Mouse (Mus musculus): ENCODE measurements around the gene Teddm2.

The Teddm2 gene

DNA sequence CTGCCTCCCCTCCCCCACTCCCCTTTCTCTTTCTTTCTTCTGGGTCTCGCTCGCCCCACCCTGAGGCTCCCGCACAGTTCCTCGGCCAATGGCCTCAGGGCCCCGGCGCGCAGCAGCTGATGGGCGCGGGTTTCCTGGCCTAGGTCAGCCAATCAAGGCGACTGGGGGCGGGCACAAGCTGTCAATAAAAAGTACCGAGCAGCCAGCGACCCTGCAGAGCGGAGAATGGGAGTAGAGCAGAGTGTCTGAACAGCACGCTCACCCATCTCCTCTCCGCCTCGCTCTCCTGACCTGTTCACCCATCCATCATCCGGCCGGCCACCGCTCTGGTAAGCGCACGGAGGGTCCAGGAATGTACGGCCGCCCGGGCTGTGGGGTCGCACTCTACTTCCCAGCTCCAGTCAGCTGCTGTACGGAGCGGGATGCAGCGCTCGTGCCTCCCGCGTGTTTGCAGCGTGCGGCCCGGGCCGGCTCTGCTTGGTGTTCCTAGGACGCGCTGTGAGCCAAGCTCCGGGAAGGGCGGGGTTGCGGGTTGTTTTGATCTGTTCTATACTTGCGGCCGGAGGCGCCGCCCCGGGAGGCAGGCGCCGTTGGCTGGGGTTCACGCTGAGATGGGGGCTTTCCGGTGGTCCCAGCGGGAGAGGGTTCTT, at the start of gene Teddm2, which contains the start of gene Glul:
Gene Teddm2, minus strand, starts transcription at position 498 of the 650 bp plus-strand sequence.
Gene Glul, plus strand, starts transcription at position 214 of the 650 bp plus-strand sequence.
- peak; percentile 94 for DNase-seq (ENCODE audit: low read depth, low spot score)

GRCm38 (mm10) chr1:153947837-153948236, 47.8 kb upstream of the Teddm2 start:
- no peak for DNase-seq (ENCODE audit: low read depth, low spot score)

DNA sequence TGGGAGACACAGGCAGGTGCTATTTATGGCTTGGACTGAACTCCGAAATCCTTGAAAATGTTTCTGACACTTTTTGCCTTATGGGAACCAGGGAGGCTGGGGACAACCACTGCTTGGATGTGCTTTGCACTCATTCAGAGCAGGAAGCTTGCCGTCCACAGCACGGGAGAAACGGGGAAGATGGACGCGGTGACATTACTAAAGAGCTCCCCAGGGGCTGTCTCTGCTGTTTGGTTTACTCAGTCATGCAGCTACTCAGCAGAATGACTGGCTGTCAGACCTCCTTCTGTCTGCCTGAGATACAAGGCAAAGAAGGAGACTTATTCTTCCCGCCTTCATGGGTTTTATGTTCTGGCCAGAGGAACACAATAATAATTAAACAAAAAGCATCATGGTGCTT, 46.9 kb upstream of the Teddm2 start:
- DNase-seq (ENCODE audit: low read depth, low spot score), result no peak

DNA sequence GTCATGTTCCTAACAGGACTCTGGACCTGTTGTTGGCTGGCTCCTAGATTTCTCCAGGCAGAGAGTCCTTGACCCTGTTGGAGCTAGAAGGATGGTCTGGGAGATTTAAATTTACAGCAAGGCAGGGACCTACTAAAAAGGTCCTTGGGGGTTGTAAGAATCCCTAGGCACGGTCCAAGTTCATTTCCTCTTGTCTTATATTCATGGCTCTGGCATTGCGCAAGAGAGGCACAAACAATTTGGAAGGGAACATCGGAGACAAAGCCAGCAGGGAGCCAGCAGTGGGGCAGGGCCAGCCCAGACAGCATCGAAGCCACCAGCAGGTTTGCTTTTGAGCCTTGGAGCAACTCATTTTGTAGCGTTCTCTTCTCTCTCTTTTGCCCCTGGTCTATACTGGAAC, 45.2 kb upstream of the Teddm2 start:
- DNase-seq (ENCODE audit: low read depth, low spot score), result no peak

DNA sequence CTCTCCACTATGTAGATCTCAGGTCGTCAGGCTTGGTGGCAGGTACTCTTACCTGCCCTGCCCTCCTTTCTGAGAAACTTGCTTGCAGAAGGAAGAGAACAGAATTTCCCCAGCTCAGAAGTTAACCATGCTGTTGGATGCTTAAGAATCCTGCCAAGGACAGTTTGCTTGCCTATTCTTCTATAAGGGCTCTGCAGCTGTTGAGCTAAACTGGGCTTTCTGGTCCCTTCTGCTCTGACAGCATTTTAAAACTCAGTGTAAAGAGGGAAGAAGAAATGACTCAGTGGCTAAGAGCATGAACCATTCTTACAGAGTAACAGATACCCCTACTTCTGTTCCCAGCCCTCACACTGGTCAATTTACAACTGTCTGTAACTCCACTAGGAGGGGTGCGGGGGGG, 41.0 kb upstream of the Teddm2 start:
- DNase-seq (ENCODE audit: low read depth, low spot score), result no peak

- no peak for DNase-seq (ENCODE audit: low read depth, low spot score)
Observed at GRCm38 (mm10) chr1:153937025-153937424, 37.0 kb upstream of the Teddm2 start.

DNA sequence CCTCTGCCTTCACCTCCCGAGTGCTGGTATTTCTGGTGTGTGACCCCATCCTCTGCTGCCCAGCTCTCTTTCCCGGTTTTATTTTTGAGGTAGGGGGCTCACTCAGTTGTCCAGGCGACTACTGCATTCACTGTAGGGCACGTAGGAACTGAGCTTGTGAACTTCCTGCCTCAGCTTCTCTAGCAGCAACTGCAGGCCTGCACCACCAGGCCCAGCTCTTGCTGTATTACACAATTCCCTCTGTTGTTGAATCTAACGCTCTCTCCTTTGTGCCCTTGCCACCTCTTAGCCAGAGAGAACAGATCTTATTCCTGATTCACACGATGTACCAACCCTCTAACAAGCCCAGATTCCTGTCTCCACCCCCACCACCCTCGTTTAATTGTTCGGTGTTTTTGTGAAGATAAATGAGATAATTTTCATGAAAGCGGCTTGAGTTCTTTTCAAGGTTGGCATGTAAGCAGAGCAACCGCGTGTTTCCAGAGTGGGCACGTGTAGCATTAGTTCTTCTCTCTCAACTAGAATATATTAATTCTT, 35.9 kb upstream of the Teddm2 start:
- DNase-seq (ENCODE audit: low read depth, low spot score), result no peak

DNA sequence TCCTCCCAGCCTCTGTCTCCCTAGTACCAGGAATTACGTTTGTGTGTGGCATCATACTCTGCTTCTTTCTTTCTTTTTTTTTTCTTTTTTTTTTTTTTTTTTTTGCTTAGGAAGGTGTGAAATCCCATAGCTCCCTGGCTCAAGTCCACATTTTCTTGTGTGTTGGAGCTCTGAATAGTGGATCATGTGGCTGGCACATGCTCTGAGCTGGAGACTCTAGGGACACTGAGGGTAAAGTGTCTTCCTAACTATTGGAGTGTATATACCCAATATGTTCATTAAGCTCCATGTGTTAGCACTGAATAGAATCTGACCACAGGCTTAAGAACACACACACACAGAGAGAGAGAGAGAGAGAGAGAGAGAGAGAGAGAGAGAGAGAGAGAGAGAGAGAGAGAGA, 33.7 kb upstream of the Teddm2 start:
- no peak for DNase-seq (ENCODE audit: low read depth, low spot score)

DNA sequence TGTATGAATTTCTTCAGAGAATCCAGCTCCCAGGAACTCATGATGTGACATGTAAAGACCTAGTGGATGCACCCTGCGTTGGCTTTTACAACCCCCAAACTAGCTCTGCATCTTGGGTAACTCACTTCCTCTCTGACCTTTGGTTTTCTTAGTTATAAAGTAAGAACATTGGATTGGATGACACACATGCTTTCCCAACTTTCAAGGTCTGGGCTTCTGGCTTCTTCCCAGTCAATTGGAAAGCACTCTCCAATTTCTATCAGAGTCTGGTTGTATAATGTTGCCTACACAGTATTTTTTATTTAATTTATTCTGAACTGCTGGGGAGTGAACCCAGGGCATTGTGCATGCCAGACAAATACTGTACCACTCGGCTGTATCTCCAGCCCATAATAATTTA, 30.4 kb upstream of the Teddm2 start:
- no peak for DNase-seq (ENCODE audit: low read depth, low spot score)

DNA sequence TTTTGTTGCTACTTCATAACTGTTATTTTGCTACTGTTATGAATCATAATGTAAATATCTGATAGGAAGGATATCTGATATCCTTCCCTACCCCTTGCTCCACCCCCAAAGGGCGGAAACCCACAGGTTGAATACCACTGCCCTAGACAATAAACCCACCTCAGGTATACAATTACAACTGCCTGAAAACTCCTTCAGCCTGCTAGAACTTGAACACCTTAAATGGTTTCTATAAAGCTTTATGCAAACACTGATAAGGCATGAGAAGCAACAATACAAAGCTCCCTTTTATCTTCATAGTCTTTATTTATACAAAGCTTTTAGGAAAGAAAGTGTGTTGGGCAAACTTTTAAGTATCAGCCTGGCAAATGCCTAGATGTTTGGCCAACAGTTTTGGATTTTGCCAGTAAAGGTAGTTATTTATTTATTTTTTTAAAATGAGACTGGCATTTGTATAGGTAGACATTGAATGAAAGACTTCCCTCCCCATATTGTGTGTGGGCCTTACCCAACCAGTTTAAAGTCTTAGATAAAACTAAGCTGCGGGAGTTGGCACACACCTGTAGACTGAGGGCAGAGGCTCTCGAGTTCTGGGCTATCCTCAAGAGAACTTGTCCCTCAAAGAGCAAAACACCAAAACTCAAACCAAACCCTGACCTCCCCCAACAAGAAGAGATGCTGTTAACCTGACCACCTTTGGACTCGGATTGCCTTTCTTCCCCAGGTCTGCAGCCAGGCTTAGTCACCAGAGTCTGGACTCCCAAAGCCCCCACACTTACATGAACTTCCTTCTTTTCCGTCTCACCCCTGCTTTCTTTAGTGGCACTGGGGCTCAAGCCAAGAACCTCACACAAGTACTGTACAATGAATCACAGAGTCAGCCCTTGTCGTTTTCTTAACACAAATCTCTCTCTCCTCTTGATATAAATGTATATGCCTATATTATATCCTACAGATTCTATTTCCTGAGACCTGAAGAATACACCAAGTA, 24.7 kb upstream of the Teddm2 start:
- no peak for DNase-seq (ENCODE audit: low read depth, low spot score)

DNA sequence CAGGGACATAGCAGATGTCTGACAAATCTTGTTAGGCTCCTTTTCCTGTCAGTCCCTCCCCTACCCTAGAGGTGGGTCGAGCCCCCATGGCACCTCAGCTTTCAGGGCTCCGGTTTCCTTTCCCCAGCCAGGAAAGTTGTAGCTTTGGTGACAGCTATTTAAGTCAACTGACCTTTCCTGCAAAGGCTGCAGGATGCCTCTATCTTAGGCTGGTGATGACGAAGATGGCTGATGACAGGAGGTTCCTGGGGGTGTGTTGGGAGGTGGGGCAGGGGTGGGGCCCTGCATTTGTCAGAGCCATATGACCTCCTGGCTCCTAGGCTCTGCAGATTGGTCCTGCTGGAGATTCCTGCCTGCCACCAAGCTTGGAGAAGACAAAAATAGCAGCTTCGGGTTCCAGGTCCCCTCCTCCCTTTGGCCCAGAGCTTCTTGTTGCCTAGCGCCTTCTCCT, 22.6 kb upstream of the Teddm2 start:
- DNase-seq (ENCODE audit: low read depth, low spot score), result no peak

- DNase-seq (ENCODE audit: low read depth, low spot score), result no peak
Observed at GRCm38 (mm10) chr1:153921642-153922041, 21.6 kb upstream of the Teddm2 start.

DNA sequence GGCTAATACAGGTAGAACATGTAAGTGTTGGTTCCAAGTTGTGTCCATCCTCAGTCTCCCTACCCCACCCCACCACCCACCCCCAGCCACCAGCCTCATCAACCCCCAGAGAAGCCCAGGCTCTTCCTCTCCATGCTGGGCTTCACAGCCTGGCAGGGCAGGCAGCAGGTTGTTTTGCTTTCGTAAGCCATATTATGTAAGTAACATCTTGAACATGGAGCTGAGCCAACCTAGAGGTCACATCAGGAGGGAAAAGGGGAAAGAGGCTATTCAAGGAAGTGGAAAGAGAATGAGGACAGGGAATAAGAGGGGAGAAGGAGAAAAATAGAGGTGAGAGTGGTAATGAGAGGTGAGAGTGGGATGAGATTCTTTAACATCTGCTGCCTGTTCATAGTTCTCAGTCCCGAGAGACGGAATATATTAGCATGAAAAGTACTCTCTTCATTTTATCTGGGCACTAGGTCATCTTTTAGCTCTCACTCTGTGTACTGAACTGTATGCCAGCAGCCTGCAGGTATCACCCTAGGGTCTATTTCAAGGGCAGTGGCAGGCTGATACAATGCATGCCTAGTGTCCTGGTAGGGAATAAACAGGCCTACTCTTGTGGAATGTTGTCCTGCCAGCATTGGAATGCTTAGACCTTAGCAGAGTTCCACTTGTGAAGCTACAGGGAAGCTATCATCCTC, 18.6 kb upstream of the Teddm2 start:
- DNase-seq (ENCODE audit: low read depth, low spot score), result no peak

GRCm38 (mm10) chr1:153913869-153914268, 13.8 kb upstream of the Teddm2 start:
- no peak for DNase-seq (ENCODE audit: low read depth, low spot score)

DNA sequence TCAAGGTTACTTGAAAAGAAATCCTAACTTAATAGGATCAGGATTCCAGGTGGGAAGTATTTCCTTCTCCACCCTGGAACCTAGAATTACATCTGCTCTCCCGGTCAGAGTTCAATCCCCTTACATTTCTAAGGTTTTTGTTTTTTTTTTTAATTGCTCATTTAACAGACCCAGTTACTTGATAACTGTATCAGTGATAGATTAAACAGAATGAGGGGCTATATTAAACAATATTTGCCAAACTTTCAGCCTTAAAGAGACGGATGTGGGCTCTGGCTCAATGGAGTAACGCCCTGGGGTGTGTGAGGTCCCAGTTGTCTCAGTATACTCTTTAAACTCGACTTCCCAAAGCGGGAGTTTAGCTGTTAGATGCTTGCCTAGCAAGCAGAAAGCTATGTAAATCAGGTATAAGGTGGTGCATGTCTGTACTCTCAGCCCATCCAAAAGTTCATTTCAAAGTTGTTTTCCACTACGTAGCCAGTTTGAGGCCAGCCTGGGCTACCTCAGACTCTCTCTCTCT, 11.3 kb upstream of the Teddm2 start:
- DNase-seq (ENCODE audit: low read depth, low spot score), result no peak

DNA sequence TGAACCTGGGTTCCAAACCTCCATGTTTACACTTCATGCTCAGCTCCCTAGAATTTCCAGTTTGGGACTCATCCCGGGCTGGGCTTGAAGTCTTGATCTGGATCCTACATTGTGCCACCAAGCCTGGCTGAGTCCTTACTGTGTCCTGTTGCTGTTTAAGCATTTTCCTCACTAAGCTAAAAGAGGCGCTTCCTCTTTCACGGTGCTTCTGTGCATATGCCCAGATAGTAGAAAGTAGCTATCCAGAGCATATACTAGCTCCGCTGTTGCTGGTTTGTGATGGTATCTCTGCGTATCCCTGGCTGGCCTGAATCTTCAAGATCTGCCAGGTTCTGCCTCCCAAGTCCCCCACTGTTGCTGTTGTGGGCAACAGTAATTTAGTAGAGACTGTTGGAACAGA, 10.4 kb upstream of the Teddm2 start:
- DNase-seq (ENCODE audit: low read depth, low spot score), result no peak

DNA sequence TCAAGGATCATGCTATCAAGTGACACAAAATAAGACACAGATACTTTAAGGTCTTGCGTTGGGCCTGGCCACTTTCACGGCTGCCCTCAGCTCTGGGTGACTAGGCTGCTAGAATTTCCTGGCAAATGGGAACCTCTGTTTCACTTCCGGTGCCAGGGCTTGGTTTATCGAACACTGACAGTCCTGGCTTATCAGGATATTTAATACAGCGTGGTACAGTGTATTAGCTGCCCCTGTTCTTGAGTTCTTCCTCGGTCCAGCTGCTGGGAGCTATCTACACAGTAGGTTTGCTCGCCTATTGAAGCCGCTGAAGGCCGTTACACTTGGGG, 9.9 kb upstream of the Teddm2 start:
- DNase-seq (ENCODE audit: low read depth, low spot score), result no peak

GRCm38 (mm10) chr1:153909213-153909962, 9.4 kb upstream of the Teddm2 start:
- no peak for DNase-seq (ENCODE audit: low read depth, low spot score)

GRCm38 (mm10) chr1:153908741-153909140, 8.7 kb upstream of the Teddm2 start:
- no peak for DNase-seq (ENCODE audit: low read depth, low spot score)

DNA sequence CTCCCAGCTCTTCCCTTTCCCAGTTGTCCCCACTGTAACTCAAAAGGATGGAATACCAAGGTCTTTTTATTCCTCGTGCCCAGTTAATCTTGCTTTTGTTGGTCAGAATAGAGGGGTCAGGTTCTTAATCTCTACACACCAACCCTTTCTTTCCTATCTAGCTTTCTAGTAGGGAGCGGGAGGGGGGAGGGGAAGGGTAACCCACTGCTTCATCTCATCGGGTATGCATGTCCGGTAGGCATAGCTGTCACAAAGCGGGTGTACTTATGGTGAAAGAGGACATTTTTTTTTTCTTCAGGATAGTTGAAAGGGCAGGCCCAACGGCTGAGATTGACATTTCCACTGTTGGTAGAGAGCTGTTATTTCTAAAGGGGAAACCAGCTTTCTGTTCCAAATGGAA, 8.2 kb upstream of the Teddm2 start:
- no peak for DNase-seq (ENCODE audit: low read depth, low spot score)

- no peak for DNase-seq (ENCODE audit: low read depth, low spot score)
Observed at GRCm38 (mm10) chr1:153905884-153906283, 5.9 kb upstream of the Teddm2 start.
